Mouse (Mus musculus) forebrain, embryonic 13.5 days (tissue): Measurements from ENCODE around the gene E2f1. TPM values are rescaled to one million over a fixed set of nuclear protein-coding genes. Genes with fewer than 3 reads are reported as not detected.

Experiments used
- ATAC-seq: fragments of 200-750 bp; cut with Nextera tagmentation; 2 replicates; pipeline ENCODE4 v1.8.0; 2017
- H3K27ac ChIP-seq: fragments of 300-500 bp; sonication (generic); 2 replicates; pipeline ENCODE4 v1.5.1; 2015; ENCODE audit warnings: inconsistent platforms, mild to moderate bottlenecking, moderate library complexity
- H3K27me3 ChIP-seq: fragments of 300-500 bp; sonication (generic); 2 replicates; pipeline ENCODE4 v1.6.1; 2015; ENCODE audit warnings: mild to moderate bottlenecking, inconsistent platforms
- H3K36me3 ChIP-seq: fragments of 300-500 bp; sonication (generic); 2 replicates; pipeline ENCODE4 v1.6.1; 2015; ENCODE audit warnings: mild to moderate bottlenecking, inconsistent platforms; ENCODE audit not compliant: poor library complexity, severe bottlenecking
- H3K4me1 ChIP-seq: fragments of 300-500 bp; sonication (generic); 2 replicates; pipeline ENCODE4 v1.6.1; 2015; ENCODE audit warnings: inconsistent platforms
- H3K4me2 ChIP-seq: fragments of 300-500 bp; sonication (generic); 2 replicates; pipeline ENCODE4 v1.6.1; 2015; ENCODE audit warnings: inconsistent platforms, mild to moderate bottlenecking, moderate library complexity
- H3K4me3 ChIP-seq: fragments of 300-500 bp; sonication (generic); 2 replicates; pipeline ENCODE4 v1.5.1; 2015; ENCODE audit warnings: mild to moderate bottlenecking, inconsistent platforms
- H3K9ac ChIP-seq: fragments of 300-500 bp; sonication (generic); 2 replicates; pipeline ENCODE4 v1.6.1; 2015; ENCODE audit warnings: mild to moderate bottlenecking, inconsistent platforms
- H3K9me3 ChIP-seq: fragments of 300-500 bp; sonication (generic); replicated peaks from 2 replicates; pipeline ENCODE4 v1.6.1; 2016; ENCODE audit warnings: inconsistent platforms
- whole genome bisulfite sequencing: fragments of 180-500 bp; shearing (Covaris S2); methylation state at CpG from one replicate; pipeline ENCODE4 v1.1.7; 2015; 5-methylcytosine and 5-hydroxymethylcytosine counted together
- polyA plus RNA-seq: library from polyadenylated mRNA; unstranded; fragments of >200 nt; fragmentation: Nextera tagmentation; extraction: Ambion mirVana; gene quantifications from 2 replicates; pipeline ENCODE4 v1.2.1, GENCODE M21; 2015

Gene E2f1
- polyA plus RNA-seq, 1 experiment from 2014 or later, result 22.8 TPM

- WGBS, result 75% methylated on average over 3 of the region's 3 CpGs
- no peak for ATAC-seq
- Histone ChIP-seq H3K27ac (no peak overlapping the region), H3K4me3 (no peak overlapping the region), H3K9me3 (no peaks in the 10 kb centered on the region), H3K4me2 (no peak overlapping the region), H3K27me3 (peaks cover 5% of the 10 kb centered on the region), H3K9ac (no peak overlapping the region), H3K4me1 (peaks cover 9% of the 10 kb centered on the region), H3K36me3 (no peaks in the 10 kb centered on the region)
Observed at GRCm38 (mm10) chr2:154601324-154601723, 31.6 kb upstream of the E2f1 start.

DNA sequence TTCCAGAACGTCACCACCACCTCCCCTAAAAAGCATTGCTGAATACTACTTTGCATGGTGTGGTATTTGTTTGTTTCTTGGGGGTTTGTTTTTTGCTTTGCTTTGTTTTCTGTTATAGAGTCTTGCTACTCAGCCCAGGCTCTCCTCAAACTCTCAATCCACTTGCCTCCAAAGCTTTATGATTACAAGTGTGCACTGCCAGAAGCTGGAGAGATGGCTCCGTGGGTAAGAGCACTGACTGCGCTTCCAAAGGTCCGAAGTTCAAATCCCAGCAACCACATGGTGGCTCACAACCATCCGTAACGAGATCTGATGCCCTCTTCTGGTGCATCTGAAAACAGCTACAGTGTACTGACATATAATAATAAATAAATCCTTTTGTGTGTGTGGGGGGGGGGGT, 30.9 kb upstream of the E2f1 start:
- ATAC-seq, result no peak
- WGBS, result 75% methylated on average over 6 of the region's 6 CpGs
- peaks cover 9% of the 10 kb centered on the region for H3K4me1 ChIP-seq
- no peak overlapping the region for H3K4me2 ChIP-seq
- no peaks in the 10 kb centered on the region for H3K9me3 ChIP-seq
- no peaks in the 10 kb centered on the region for H3K36me3 ChIP-seq
- no peak overlapping the region for H3K27ac ChIP-seq
- H3K9ac ChIP-seq, result no peak overlapping the region
- H3K4me3 ChIP-seq, result no peak overlapping the region
- peaks cover 3% of the 10 kb centered on the region; the same call in 1 of the 2 replicates for H3K27me3 ChIP-seq

- Histone ChIP-seq H3K36me3 (no peaks in the 10 kb centered on the region), H3K27me3 (no peaks in the 10 kb centered on the region), H3K9me3 (peaks cover 3% of the 10 kb centered on the region; the same call in 1 of the 2 replicates), H3K4me2 (no peak overlapping the region), H3K9ac (no peak overlapping the region), H3K27ac (no peak overlapping the region), H3K4me3 (no peak overlapping the region), H3K4me1 (no peaks in the 10 kb centered on the region)
- no peak for ATAC-seq
- 86% methylated on average over 3 of the region's 3 CpGs for WGBS
Observed at GRCm38 (mm10) chr2:154597399-154597798, 27.7 kb upstream of the E2f1 start.

DNA sequence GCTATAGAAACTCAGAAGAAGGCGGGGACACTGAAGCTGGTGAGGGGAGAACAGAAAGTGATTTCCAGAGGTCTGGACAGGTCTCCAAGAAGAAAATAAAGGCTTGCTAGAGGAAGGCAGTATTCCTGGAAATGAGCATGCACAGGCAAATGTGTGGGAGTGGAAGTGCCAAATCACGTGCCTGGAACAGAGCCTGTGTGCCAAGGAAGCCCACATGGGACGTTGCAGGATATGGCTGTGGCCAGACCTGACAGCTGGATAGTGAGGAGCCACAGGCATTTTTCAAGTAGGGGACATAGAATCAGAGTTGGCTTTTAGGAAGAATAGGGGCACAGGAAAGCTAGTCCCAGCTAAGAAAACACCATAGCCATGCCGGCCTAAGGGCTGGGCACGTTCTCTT, 26.1 kb upstream of the E2f1 start:
- no peak overlapping the region for H3K9ac ChIP-seq
- H3K4me1 ChIP-seq, result no peaks in the 10 kb centered on the region
- no peak for ATAC-seq
- no peak overlapping the region for H3K4me2 ChIP-seq
- no peaks in the 10 kb centered on the region for H3K27me3 ChIP-seq
- no peak overlapping the region for H3K4me3 ChIP-seq
- peaks cover 3% of the 10 kb centered on the region; the same call in 1 of the 2 replicates for H3K9me3 ChIP-seq
- no peaks in the 10 kb centered on the region for H3K36me3 ChIP-seq
- H3K27ac ChIP-seq, result no peak overlapping the region
- WGBS, result 80% methylated on average over 5 of the region's 5 CpGs

GRCm38 (mm10) chr2:154593025-154593424, 23.3 kb upstream of the E2f1 start:
- Histone ChIP-seq H3K9me3 (peaks cover 3% of the 10 kb centered on the region; the same call in 1 of the 2 replicates), H3K4me2 (no peak overlapping the region), H3K27ac (no peak overlapping the region), H3K36me3 (no peaks in the 10 kb centered on the region), H3K27me3 (no peaks in the 10 kb centered on the region), H3K9ac (no peak overlapping the region), H3K4me3 (no peak overlapping the region), H3K4me1 (no peaks in the 10 kb centered on the region)
- ATAC-seq, result no peak
- 69% methylated on average over 3 of the region's 3 CpGs for WGBS

- H3K4me2 ChIP-seq, result no peak overlapping the region
- no peaks in the 10 kb centered on the region for H3K4me1 ChIP-seq
- no peak overlapping the region for H3K4me3 ChIP-seq
- WGBS, result 88% methylated on average over 3 of the region's 3 CpGs
- peaks cover 3% of the 10 kb centered on the region; the same call in 1 of the 2 replicates for H3K9me3 ChIP-seq
- no peaks in the 10 kb centered on the region for H3K36me3 ChIP-seq
- H3K9ac ChIP-seq, result no peak overlapping the region
- no peak for ATAC-seq
- no peak overlapping the region for H3K27ac ChIP-seq
- H3K27me3 ChIP-seq, result no peaks in the 10 kb centered on the region
Observed at GRCm38 (mm10) chr2:154591239-154591638, 21.5 kb upstream of the E2f1 start.

DNA sequence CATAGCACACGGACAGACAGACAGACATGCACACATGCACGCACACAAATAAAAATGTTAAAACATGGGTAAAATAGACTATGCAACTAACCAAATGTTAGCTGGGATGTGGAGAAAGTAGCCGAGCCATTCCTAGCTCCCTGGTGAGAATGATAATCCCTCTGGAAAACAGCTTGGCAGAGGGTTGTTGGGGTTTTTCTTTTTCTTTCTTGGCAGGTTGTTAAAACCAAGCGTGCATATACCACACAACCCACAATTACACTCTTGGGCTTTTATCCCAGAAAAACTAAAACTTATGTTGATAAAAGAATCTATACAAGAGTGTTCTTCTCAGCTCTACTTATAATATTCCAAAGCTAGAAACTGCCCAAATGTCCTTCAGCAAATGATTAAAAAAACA, 19.4 kb upstream of the E2f1 start:
- H3K4me2 ChIP-seq, result no peak overlapping the region
- no peak overlapping the region for H3K9ac ChIP-seq
- 80% methylated on average over 4 of the region's 4 CpGs for WGBS
- peaks cover 18% of the 10 kb centered on the region for H3K4me1 ChIP-seq
- peaks cover 3% of the 10 kb centered on the region; the same call in 1 of the 2 replicates for H3K9me3 ChIP-seq
- H3K36me3 ChIP-seq, result no peaks in the 10 kb centered on the region
- H3K4me3 ChIP-seq, result no peak overlapping the region
- ATAC-seq, result no peak
- H3K27me3 ChIP-seq, result no peaks in the 10 kb centered on the region
- H3K27ac ChIP-seq, result no peak overlapping the region

GRCm38 (mm10) chr2:154586405-154586804, 16.7 kb upstream of the E2f1 start:
- no peaks in the 10 kb centered on the region for H3K9me3 ChIP-seq
- peaks cover 27% of the 10 kb centered on the region for H3K4me1 ChIP-seq
- H3K27ac ChIP-seq, result no peak overlapping the region
- no peak overlapping the region for H3K4me2 ChIP-seq
- ATAC-seq, result no peak
- H3K27me3 ChIP-seq, result no peaks in the 10 kb centered on the region
- H3K9ac ChIP-seq, result no peak overlapping the region
- 74% methylated on average over 5 of the region's 5 CpGs for WGBS
- H3K4me3 ChIP-seq, result no peak overlapping the region
- H3K36me3 ChIP-seq, result no peaks in the 10 kb centered on the region

GRCm38 (mm10) chr2:154584931-154585601, 15.4 kb upstream of the E2f1 start:
- Histone ChIP-seq H3K4me1 (peaks cover 27% of the 10 kb centered on the region), H3K4me3 (no peak overlapping the region), H3K4me2 (no peak overlapping the region), H3K9ac (no peak overlapping the region), H3K27ac (peak overlapping the region; percentile 84), H3K9me3 (no peaks in the 10 kb centered on the region), H3K27me3 (no peaks in the 10 kb centered on the region), H3K36me3 (no peaks in the 10 kb centered on the region)
- no peak for ATAC-seq
- 60% methylated on average over 17 of the region's 17 CpGs for WGBS

DNA sequence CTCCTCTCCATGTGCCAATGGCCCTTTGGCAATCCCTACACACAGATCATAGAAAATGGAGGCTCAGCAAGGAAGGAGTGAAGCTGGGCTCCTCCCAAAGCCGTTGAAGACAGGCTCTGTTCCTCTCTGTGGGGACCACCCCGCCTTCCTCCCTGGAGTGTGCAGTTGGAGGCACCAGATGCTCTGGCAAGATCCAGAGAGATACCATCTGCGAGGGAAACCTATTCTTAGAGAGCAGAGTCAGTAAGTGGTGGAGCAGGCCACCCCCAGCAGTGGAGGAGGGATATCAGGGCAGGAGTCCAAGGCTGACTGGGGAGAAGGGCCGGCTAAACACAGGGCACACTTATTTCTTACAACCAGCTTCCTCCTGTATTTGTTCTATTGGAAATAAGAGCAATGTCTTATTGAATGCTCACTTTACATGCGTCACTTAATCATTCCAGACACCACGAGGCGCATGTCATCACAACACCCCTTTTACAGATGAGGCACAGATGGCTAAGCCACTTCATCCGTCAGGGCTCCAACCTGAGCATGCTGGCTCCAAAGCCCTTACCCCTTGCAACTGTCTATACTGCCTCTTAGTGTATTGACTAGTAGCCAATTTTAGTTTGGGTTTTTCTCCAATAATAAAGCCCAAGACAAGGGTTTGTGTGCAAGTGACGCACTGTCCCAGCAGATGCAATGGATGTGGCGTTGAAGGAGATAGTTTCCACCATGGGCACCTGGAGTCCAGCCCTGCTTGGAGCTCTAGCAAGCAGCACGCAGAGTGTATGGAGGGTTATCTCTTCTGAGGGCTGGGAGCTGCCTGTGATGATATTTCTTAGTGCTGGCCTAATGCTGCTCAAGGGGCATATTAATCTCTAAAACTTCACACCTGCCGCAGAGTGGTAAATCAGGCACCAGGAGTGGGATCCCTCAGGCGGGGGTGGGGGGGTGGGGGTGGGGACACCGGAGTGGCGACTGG, 14.5 kb upstream of the E2f1 start:
- Histone ChIP-seq H3K4me2 (peak overlapping the region; percentile 14), H3K27ac (peak overlapping the region; percentile 84), H3K4me1 (peaks cover 27% of the 10 kb centered on the region), H3K36me3 (no peaks in the 10 kb centered on the region), H3K9me3 (no peaks in the 10 kb centered on the region), H3K4me3 (no peak overlapping the region), H3K27me3 (no peaks in the 10 kb centered on the region), H3K9ac (no peak overlapping the region)
- peak; percentile 96 for ATAC-seq
- 58% methylated on average over 15 of the region's 15 CpGs for WGBS

- H3K9ac ChIP-seq, result no peak overlapping the region
- no peak overlapping the region for H3K4me3 ChIP-seq
- no peaks in the 10 kb centered on the region for H3K9me3 ChIP-seq
- peaks cover 42% of the 10 kb centered on the region for H3K4me1 ChIP-seq
- no peaks in the 10 kb centered on the region for H3K36me3 ChIP-seq
- H3K27me3 ChIP-seq, result no peaks in the 10 kb centered on the region
- WGBS, result 91% methylated on average over 1 of the region's 1 CpGs
- no peak overlapping the region for H3K27ac ChIP-seq
- no peak for ATAC-seq
- no peak overlapping the region for H3K4me2 ChIP-seq
Observed at GRCm38 (mm10) chr2:154581421-154581820, 11.7 kb upstream of the E2f1 start.

DNA sequence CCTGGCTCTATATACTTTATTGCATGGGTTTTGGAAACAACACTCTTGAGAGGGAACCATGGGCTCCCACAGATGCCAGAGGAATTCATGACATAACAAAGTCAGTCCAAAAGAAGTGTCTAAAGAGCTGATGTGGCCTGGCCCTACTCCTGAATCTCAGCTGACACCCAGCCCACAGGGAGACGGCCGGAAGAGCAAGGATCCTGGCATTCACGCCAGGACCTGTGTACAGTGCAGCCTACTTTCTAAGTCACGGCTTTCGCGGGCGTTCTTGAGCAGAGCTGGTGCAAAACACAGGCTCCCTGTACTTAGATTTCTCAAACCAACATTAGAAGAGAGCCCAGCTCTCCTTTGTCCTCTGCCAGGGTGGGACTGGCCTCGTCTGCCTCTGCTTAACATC, 10.9 kb upstream of the E2f1 start:
- no peak overlapping the region for H3K27ac ChIP-seq
- peaks cover 38% of the 10 kb centered on the region for H3K4me1 ChIP-seq
- no peak overlapping the region for H3K4me3 ChIP-seq
- H3K27me3 ChIP-seq, result no peaks in the 10 kb centered on the region
- H3K9me3 ChIP-seq, result no peaks in the 10 kb centered on the region
- no peaks in the 10 kb centered on the region for H3K36me3 ChIP-seq
- no peak for ATAC-seq
- no peak overlapping the region for H3K9ac ChIP-seq
- 78% methylated on average over 8 of the region's 8 CpGs for WGBS
- H3K4me2 ChIP-seq, result no peak overlapping the region
